Mouse (Mus musculus): ENCODE measurements around the gene Hist1h3c.

- TF ChIP-seq CTCF (IDR thresholded peaks at IDR 0.05; ENCODE audit: extremely low read depth, insufficient read depth, insufficient read length, insufficient replicate concordance): no peak
- no peak for TF ChIP-seq POLR2A (IDR thresholded peaks at IDR 0.05; ENCODE audit: low read depth, low read length)
Measured at GRCm38 (mm10) chr13:23740910-23741309, 4.5 kb downstream of the Hist1h3c start.

Measured in spleen, adult 2 months (tissue).